Mouse (Mus musculus): ENCODE data around the gene Srebf1.

Gene Srebf1

GRCm38 (mm10) chr11:60205026-60205425 lies 17.4 kb downstream of the Srebf1 start:
- no peak for DNase-seq (ENCODE audit: low spot score)

GRCm38 (mm10) chr11:60202710-60203638 lies 19.4 kb downstream of the Srebf1 start:
- no peak for DNase-seq (ENCODE audit: low spot score)

- no peak for DNase-seq (ENCODE audit: low spot score)
Measured at GRCm38 (mm10) chr11:60200384-60200783, 22.0 kb downstream of the Srebf1 start.

- DNase-seq (ENCODE audit: low spot score) = peak; percentile 80
Measured at GRCm38 (mm10) chr11:60199702-60200184, 22.6 kb downstream of the Srebf1 start.

- DNase-seq (ENCODE audit: low spot score) = no peak
Measured at GRCm38 (mm10) chr11:60198651-60199050, 23.7 kb downstream of the Srebf1 start.

- no peak for DNase-seq (ENCODE audit: low spot score)
Measured at GRCm38 (mm10) chr11:60197998-60198619, 24.3 kb downstream of the Srebf1 start.

GRCm38 (mm10) chr11:60196344-60196743 lies 26.0 kb downstream of the Srebf1 start:
- no peak for DNase-seq (ENCODE audit: low spot score)

- no peak for DNase-seq (ENCODE audit: low spot score)
Measured at GRCm38 (mm10) chr11:60195108-60195507, 27.3 kb downstream of the Srebf1 start.

GRCm38 (mm10) chr11:60193556-60193955 lies 28.8 kb downstream of the Srebf1 start:
- DNase-seq (ENCODE audit: low spot score) = no peak

- DNase-seq (ENCODE audit: low spot score) = no peak
Measured at GRCm38 (mm10) chr11:60192534-60192933, 29.8 kb downstream of the Srebf1 start.

- no peak for DNase-seq (ENCODE audit: low spot score)
Measured at GRCm38 (mm10) chr11:60190055-60190641, 32.2 kb downstream of the Srebf1 start.

GRCm38 (mm10) chr11:60189501-60190040 lies 32.8 kb downstream of the Srebf1 start:
- no peak for DNase-seq (ENCODE audit: low spot score)

- DNase-seq (ENCODE audit: low spot score) = no peak
Measured at GRCm38 (mm10) chr11:60188275-60188853, 34.0 kb downstream of the Srebf1 start.

GRCm38 (mm10) chr11:60187070-60187469 lies 35.3 kb downstream of the Srebf1 start:
- no peak for DNase-seq (ENCODE audit: low spot score)

- DNase-seq (ENCODE audit: low spot score) = no peak
Measured at GRCm38 (mm10) chr11:60185396-60186231, 36.8 kb downstream of the Srebf1 start.

- DNase-seq (ENCODE audit: low spot score) = no peak
Measured at GRCm38 (mm10) chr11:60184346-60185325, 37.7 kb downstream of the Srebf1 start.

- DNase-seq (ENCODE audit: low spot score) = no peak
Measured at GRCm38 (mm10) chr11:60182741-60183140, 39.6 kb downstream of the Srebf1 start.

GRCm38 (mm10) chr11:60182116-60182670 lies 40.2 kb downstream of the Srebf1 start:
- no peak for DNase-seq (ENCODE audit: low spot score)

- no peak for DNase-seq (ENCODE audit: low spot score)
Measured at GRCm38 (mm10) chr11:60178506-60178905, 43.9 kb downstream of the Srebf1 start.

GRCm38 (mm10) chr11:60178005-60178404 lies 44.4 kb downstream of the Srebf1 start:
- DNase-seq (ENCODE audit: low spot score) = no peak

All from spleen, adult 12 weeks (tissue).